Mouse (Mus musculus) testis, adult 2 months (tissue): ENCODE data around the gene Rcc1l.

Experiments
- CTCF ChIP-seq: fragments of 200-500 bp; IDR thresholded peaks from 2 replicates; pipeline ENCODE4 v1.5.1; 2012; ENCODE audit warnings: low read depth, mild to moderate bottlenecking, inconsistent platforms, low read length, moderate library complexity; ENCODE audit not compliant: control insufficient read depth, insufficient read depth, insufficient replicate concordance
- POLR2A ChIP-seq: fragments of 200-500 bp; IDR thresholded peaks from 2 replicates; pipeline ENCODE4 v1.6.1; 2012; ENCODE audit warnings: low read depth, mild to moderate bottlenecking, inconsistent platforms, low read length, moderate library complexity; ENCODE audit not compliant: control insufficient read depth

GRCm38 (mm10) chr5:134102720-134103119 lies 73.9 kb downstream of the Rcc1l start:
- TF ChIP-seq CTCF (no peak), POLR2A (no peak)
